In the genomic region with DNA sequence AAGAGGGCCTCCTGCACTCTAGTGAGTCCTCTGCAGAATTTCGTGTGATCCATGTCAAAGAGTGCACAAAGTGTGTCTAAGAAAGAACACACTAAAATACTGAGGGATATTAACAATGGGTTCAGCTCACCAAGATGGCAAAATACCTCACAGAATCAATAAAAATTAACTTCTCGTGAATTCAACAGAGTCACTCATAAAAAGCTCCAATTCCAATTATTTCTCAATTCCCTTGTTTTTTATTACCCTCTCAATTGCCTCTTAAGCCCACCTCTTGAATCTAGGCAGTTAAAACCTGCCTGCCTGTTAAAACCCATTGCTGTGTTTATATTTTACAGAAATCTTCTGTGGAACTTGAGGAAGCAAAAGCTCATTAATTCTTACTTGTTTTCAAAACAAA, we compare ENCODE assay signal across 25 mouse cellular contexts.
DNase-seq lines count a peak whose midpoint lies in the region; ATAC-seq lines count a peak whose summit lies in the region.
"Had no signal": no experiment of that assay in that cellular context is flagged by ENCODE, and none has a peak within 500 bp of the region (broad histone marks: within the 10 kb centered on the region; RNA-seq: fewer than 3 reads in every experiment).

No protein-coding gene starts in this region.

- no peak for DNase-seq in limb, embryonic 11.5 days (ENCODE audit: low spot score)
- no peak for DNase-seq in limb, embryonic 10.5 days (ENCODE audit: low spot score)
- DNase-seq in layer of hippocampus, postnatal 10 days (ENCODE audit: low spot score in 2 of 2), result no peak
- DNase-seq: adrenal gland, adult 8-10 months; adrenal gland, postnatal 14 days; adrenal gland, postnatal 36 days; B cell, adult 2 months; cerebellum, adult 11-12 months; cerebellum, adult 2 months; cerebellum, adult 9-10 months; cerebellum, postnatal 10 days; cerebellum, postnatal 25 days had no signal

- ATAC-seq in limb, embryonic 11.5 days (ENCODE audit: insufficient number of reproducible peaks, low FRiP score, low TSS enrichment, low read depth), result no peak
- ATAC-seq in neural tube, embryonic 14.5 days (ENCODE audit: low read depth), result 0 out of 2 replicates have a peak, but pooled peaks have one; percentile 34
- ATAC-seq in neural tube, embryonic 15.5 days (ENCODE audit: low FRiP score), result no peak
- peak; percentile 63; the same call in 1 of the 2 replicates for ATAC-seq in limb, embryonic 12.5 days (ENCODE audit: insufficient number of reproducible peaks, insufficient read depth, low FRiP score, low TSS enrichment, low read depth)
- ATAC-seq: activated CD4-positive, CD25-positive, alpha-beta regulatory T cell, adult 4 months; CD4-positive, CD25-positive, alpha-beta regulatory T cell, adult 4 months; forebrain, embryonic 14.5 days; forebrain, embryonic 16.5 days; Patski had no signal

- H3K9me3 ChIP-seq in limb, embryonic 11.5 days (ENCODE audit: control insufficient read depth, low read length), result no peaks in the 10 kb centered on the region
- H3K9me3 ChIP-seq in limb, embryonic 10.5 days (replicated peaks), result no peaks in the 10 kb centered on the region
- no peaks in the 10 kb centered on the region for H3K9me3 ChIP-seq in neural tube, embryonic 14.5 days (ENCODE audit: control insufficient read depth, low read length)
- no peaks in the 10 kb centered on the region for H3K9me3 ChIP-seq in neural tube, embryonic 15.5 days (replicated peaks)
- 0 out of 2 replicates have a peak, but pooled peaks cover 4% of the 10 kb centered on the region for H3K9me3 ChIP-seq in limb, embryonic 12.5 days
- H3K9me3 ChIP-seq: embryonic facial prominence, embryonic 10.5 days; embryonic facial prominence, embryonic 12.5 days; forebrain, embryonic 12.5 days; G1E had no signal

- 0 out of 2 replicates have a peak overlapping the region, but pooled peaks have one; percentile 5 for H3K27ac ChIP-seq in limb, embryonic 11.5 days (replicated peaks; ENCODE audit: low read depth, low read length)
- no peak overlapping the region for H3K27ac ChIP-seq in limb, embryonic 10.5 days
- H3K27ac ChIP-seq in neural tube, embryonic 14.5 days (ENCODE audit: low read depth, low read length), result no peak overlapping the region
- no peak overlapping the region for H3K27ac ChIP-seq in neural tube, embryonic 15.5 days (replicated peaks)
- H3K27ac ChIP-seq in limb, embryonic 12.5 days, result no peak overlapping the region
- H3K27ac ChIP-seq: embryonic facial prominence, embryonic 10.5 days; embryonic facial prominence, embryonic 12.5 days; forebrain, embryonic 12.5 days had no signal

- H3K36me3 ChIP-seq in limb, embryonic 11.5 days (ENCODE audit: control insufficient read depth, insufficient read depth, low read length), result no peaks in the 10 kb centered on the region
- no peaks in the 10 kb centered on the region for H3K36me3 ChIP-seq in limb, embryonic 10.5 days
- H3K36me3 ChIP-seq in neural tube, embryonic 14.5 days (ENCODE audit: control insufficient read depth, insufficient read depth, low read length), result no peaks in the 10 kb centered on the region
- no peaks in the 10 kb centered on the region for H3K36me3 ChIP-seq in neural tube, embryonic 15.5 days
- no peaks in the 10 kb centered on the region for H3K36me3 ChIP-seq in limb, embryonic 12.5 days
- H3K36me3 ChIP-seq: embryonic facial prominence, embryonic 10.5 days; embryonic facial prominence, embryonic 12.5 days; forebrain, embryonic 12.5 days; G1E had no signal

- peaks cover 6% of the 10 kb centered on the region for H3K4me1 ChIP-seq in limb, embryonic 11.5 days (ENCODE audit: control insufficient read depth, insufficient read depth, low read length)
- peaks cover 26% of the 10 kb centered on the region for H3K4me1 ChIP-seq in limb, embryonic 10.5 days
- H3K4me1 ChIP-seq in neural tube, embryonic 14.5 days (ENCODE audit: control insufficient read depth, insufficient read depth, low read length), result no peaks in the 10 kb centered on the region
- H3K4me1 ChIP-seq in neural tube, embryonic 15.5 days, result no peaks in the 10 kb centered on the region
- peaks cover 17% of the 10 kb centered on the region for H3K4me1 ChIP-seq in limb, embryonic 12.5 days (replicated peaks)
- H3K4me1 ChIP-seq: embryonic facial prominence, embryonic 10.5 days; embryonic facial prominence, embryonic 12.5 days; forebrain, embryonic 12.5 days had no signal

- 30% methylated on average over 2 of the region's 2 CpGs for WGBS in limb, embryonic 11.5 days
- WGBS in limb, embryonic 10.5 days, result 54% methylated on average over 2 of the region's 2 CpGs
- 23% methylated on average over 2 of the region's 2 CpGs for WGBS in neural tube, embryonic 14.5 days
- 16% methylated on average over 2 of the region's 2 CpGs for WGBS in neural tube, embryonic 15.5 days
- 17% methylated on average over 2 of the region's 2 CpGs for WGBS in limb, embryonic 12.5 days

- H3K9ac ChIP-seq in limb, embryonic 11.5 days (ENCODE audit: low read length), result no peak overlapping the region
- no peak overlapping the region for H3K9ac ChIP-seq in neural tube, embryonic 14.5 days (replicated peaks; ENCODE audit: low read depth, low read length)
- no peak overlapping the region for H3K9ac ChIP-seq in neural tube, embryonic 15.5 days (replicated peaks)
- no peak overlapping the region for H3K9ac ChIP-seq in limb, embryonic 12.5 days (replicated peaks)
- H3K9ac ChIP-seq: embryonic facial prominence, embryonic 12.5 days; forebrain, embryonic 12.5 days had no signal

- no peaks in the 10 kb centered on the region for H3K27me3 ChIP-seq in limb, embryonic 11.5 days (ENCODE audit: control insufficient read depth, insufficient read depth, low read length)
- no peaks in the 10 kb centered on the region for H3K27me3 ChIP-seq in limb, embryonic 10.5 days (ENCODE audit: low read depth, poor library complexity, severe bottlenecking)
- H3K27me3 ChIP-seq in neural tube, embryonic 14.5 days (ENCODE audit: control insufficient read depth, insufficient read depth, low read length), result no peaks in the 10 kb centered on the region
- H3K27me3 ChIP-seq in neural tube, embryonic 15.5 days (replicated peaks), result no peaks in the 10 kb centered on the region
- no peaks in the 10 kb centered on the region for H3K27me3 ChIP-seq in limb, embryonic 12.5 days
- H3K27me3 ChIP-seq: CH12.LX; embryonic facial prominence, embryonic 12.5 days; forebrain, embryonic 12.5 days had no signal

- no peak overlapping the region for H3K4me3 ChIP-seq in limb, embryonic 11.5 days (ENCODE audit: low read depth, low read length)
- no peak overlapping the region for H3K4me3 ChIP-seq in limb, embryonic 10.5 days
- no peak overlapping the region for H3K4me3 ChIP-seq in neural tube, embryonic 14.5 days (ENCODE audit: low read depth, low read length)
- no peak overlapping the region for H3K4me3 ChIP-seq in neural tube, embryonic 15.5 days (replicated peaks)
- no peak overlapping the region for H3K4me3 ChIP-seq in limb, embryonic 12.5 days (replicated peaks)
- H3K4me3 ChIP-seq: embryonic facial prominence, embryonic 10.5 days; embryonic facial prominence, embryonic 12.5 days; forebrain, embryonic 12.5 days had no signal

- no peak overlapping the region for H3K4me2 ChIP-seq in limb, embryonic 11.5 days (ENCODE audit: low read depth, severe bottlenecking)
- H3K4me2 ChIP-seq in neural tube, embryonic 14.5 days (ENCODE audit: low read depth, low read length), result no peak overlapping the region
- H3K4me2 ChIP-seq in neural tube, embryonic 15.5 days, result no peak overlapping the region
- no peak overlapping the region for H3K4me2 ChIP-seq in limb, embryonic 12.5 days
- H3K4me2 ChIP-seq: embryonic facial prominence, embryonic 12.5 days; forebrain, embryonic 12.5 days had no signal

Comparison
In these comparisons a context has a peak if more than half of its experiments do, and no peak if none do; other contexts are left out.
1. ATAC-seq: peak in neural tube, embryonic 14.5 days (single experiment) and limb, embryonic 12.5 days (single experiment); none in limb, embryonic 11.5 days (single experiment) and neural tube, embryonic 15.5 days (single experiment).